Mouse (Mus musculus): ENCODE data around the gene Dpp3. TPM values are rescaled to one million over a fixed set of nuclear protein-coding genes. Genes with fewer than 3 reads are reported as not detected.

Dpp3 gene
- polyA plus RNA-seq, 1 experiment from 2014 or later, result 59.2 TPM

DNA sequence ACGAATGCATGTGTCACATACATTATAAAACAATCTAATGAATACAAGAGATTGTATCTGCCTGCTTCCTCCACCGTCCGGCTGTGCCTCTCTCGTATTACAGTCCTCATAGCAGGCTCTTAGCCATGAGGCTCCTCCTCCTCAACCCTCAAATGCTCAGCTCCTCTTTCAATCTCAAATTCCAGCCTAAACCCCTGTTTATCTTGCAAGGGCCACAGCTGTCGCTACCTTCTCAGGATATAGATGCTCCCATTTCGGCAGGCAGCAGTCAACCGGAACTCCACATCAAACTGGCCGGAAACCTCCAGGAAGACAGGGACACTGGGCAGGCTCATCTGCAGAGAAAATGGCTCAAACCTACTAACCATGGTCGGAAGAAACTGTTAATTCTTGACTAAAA is 29.1 kb downstream of the Dpp3 start:
- H3K27ac ChIP-seq (ENCODE audit: low read depth, low read length), result no peak overlapping the region
- TF ChIP-seq CTCF (IDR thresholded peaks at IDR 0.05; ENCODE audit: low read depth), result no peak
- no peaks in the 10 kb centered on the region for H3K27me3 ChIP-seq (replicated peaks; ENCODE audit: control insufficient read depth, insufficient read depth, low read length)
- no peak overlapping the region for H3K9ac ChIP-seq (ENCODE audit: low read depth, low read length)
- no peak for ATAC-seq
- 78% methylated on average over 9 of the region's 9 CpGs for WGBS
- H3K36me3 ChIP-seq (ENCODE audit: control insufficient read depth, insufficient read depth), result no peaks in the 10 kb centered on the region
- no peaks in the 10 kb centered on the region for H3K9me3 ChIP-seq (ENCODE audit: control insufficient read depth)
- no peak overlapping the region for H3K4me3 ChIP-seq (ENCODE audit: low read depth, low read length)
- no peak overlapping the region for H3K4me2 ChIP-seq (replicated peaks; ENCODE audit: low read depth)
- H3K4me1 ChIP-seq (replicated peaks; ENCODE audit: control insufficient read depth, insufficient read depth, low read length), result no peaks in the 10 kb centered on the region

DNA sequence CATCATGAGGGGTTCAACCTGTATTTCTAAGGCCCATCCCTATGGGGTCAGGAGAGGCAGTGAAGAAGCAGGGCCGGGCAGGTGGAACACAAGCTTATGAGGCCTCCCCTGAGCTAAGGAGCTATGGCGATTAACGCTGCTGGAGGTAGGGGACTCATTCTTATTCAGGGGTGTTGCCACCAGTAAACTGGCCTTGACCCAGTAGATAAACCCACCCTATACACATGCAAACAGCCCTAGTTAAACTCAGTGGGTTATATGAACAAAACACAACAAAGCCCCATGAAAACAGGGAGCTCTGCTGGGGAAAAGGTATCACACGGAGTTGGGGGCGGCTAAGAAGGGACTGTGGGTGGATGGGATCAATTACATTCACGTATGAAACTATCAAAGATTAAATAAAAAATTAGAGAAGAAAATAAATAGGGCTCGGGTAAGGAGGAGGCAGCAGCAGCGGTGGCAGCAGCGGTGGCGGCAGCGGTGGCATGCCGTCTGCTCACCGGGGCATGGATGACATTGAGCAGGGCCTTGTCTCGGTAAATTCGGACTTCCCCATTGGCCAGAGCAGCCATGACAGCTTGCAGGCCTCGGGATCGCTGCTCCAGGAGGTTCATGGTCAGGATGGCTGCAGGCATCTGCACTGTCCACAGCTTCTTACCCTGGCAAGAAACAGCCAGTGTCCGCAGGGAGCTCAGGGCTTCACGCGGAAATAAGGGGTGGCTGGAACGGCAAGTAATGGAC is 31.1 kb downstream of the Dpp3 start:
- Histone ChIP-seq H3K9me3 (ENCODE audit: control insufficient read depth) (no peaks in the 10 kb centered on the region), H3K27me3 (replicated peaks; ENCODE audit: control insufficient read depth, insufficient read depth, low read length) (no peaks in the 10 kb centered on the region), H3K4me3 (ENCODE audit: low read depth, low read length) (no peak overlapping the region), H3K4me1 (replicated peaks; ENCODE audit: control insufficient read depth, insufficient read depth, low read length) (no peaks in the 10 kb centered on the region), H3K4me2 (replicated peaks; ENCODE audit: low read depth) (no peak overlapping the region), H3K27ac (ENCODE audit: low read depth, low read length) (no peak overlapping the region), H3K36me3 (ENCODE audit: control insufficient read depth, insufficient read depth) (no peaks in the 10 kb centered on the region), H3K9ac (ENCODE audit: low read depth, low read length) (no peak overlapping the region)
- WGBS, result 62% methylated on average over 21 of the region's 21 CpGs
- TF ChIP-seq CTCF (IDR thresholded peaks at IDR 0.05; ENCODE audit: low read depth), result no peak
- no peak for ATAC-seq

DNA sequence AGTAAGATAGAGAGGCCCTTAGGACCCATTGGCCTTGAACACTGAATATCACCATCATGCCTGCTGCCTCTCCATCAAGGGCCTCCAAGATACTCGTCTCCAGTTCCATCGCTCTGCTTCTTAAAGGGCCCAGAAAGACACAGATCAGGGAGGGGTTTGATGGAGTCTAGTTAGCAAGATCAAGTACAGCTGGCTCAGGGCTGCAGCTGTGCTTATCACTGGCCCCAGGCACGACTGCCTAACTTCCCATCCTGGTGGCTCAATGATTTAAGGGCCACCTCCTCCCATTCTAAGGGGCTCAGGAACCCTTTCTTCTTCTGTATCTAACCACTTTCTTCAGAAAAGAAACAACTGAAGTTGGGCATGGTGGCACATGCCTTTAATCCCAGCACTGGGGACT is 36.3 kb downstream of the Dpp3 start:
- no peak for ATAC-seq
- H3K4me1 ChIP-seq (replicated peaks; ENCODE audit: control insufficient read depth, insufficient read depth, low read length), result no peaks in the 10 kb centered on the region
- no peak for TF ChIP-seq CTCF (IDR thresholded peaks at IDR 0.05; ENCODE audit: low read depth)
- H3K9ac ChIP-seq (ENCODE audit: low read depth, low read length), result no peak overlapping the region
- H3K4me2 ChIP-seq (replicated peaks; ENCODE audit: low read depth), result no peak overlapping the region
- no peak overlapping the region for H3K27ac ChIP-seq (ENCODE audit: low read depth, low read length)
- H3K4me3 ChIP-seq (ENCODE audit: low read depth, low read length), result no peak overlapping the region
- H3K27me3 ChIP-seq (replicated peaks; ENCODE audit: control insufficient read depth, insufficient read depth, low read length), result no peaks in the 10 kb centered on the region
- no peaks in the 10 kb centered on the region for H3K36me3 ChIP-seq (ENCODE audit: control insufficient read depth, insufficient read depth)
- WGBS, result 68% methylated on average over 3 of the region's 3 CpGs
- no peaks in the 10 kb centered on the region for H3K9me3 ChIP-seq (ENCODE audit: control insufficient read depth)

DNA sequence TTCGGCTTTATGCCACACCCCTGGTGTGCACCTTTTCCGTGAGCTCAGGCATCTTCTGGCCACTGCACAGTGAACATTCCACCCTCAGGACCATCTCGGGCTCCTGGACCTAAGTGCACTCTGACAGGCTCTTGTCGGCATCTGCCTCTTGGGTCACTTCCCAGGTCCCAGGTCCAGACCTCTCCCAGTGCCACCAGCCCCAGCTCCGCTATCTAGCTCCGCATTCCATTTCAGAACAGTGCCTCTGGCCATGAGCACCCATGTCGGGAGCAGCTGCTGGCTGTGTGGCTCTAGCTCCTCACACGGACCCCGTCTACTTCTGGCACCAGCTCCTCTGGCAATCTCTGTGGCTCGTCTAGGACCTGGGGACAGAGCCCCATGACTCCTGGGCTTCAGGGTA is 38.3 kb downstream of the Dpp3 start:
- Histone ChIP-seq H3K27ac (ENCODE audit: low read depth, low read length) (no peak overlapping the region), H3K36me3 (ENCODE audit: control insufficient read depth, insufficient read depth) (no peaks in the 10 kb centered on the region), H3K4me1 (replicated peaks; ENCODE audit: control insufficient read depth, insufficient read depth, low read length) (no peaks in the 10 kb centered on the region), H3K4me3 (ENCODE audit: low read depth, low read length) (no peak overlapping the region), H3K9ac (ENCODE audit: low read depth, low read length) (no peak overlapping the region), H3K27me3 (replicated peaks; ENCODE audit: control insufficient read depth, insufficient read depth, low read length) (no peaks in the 10 kb centered on the region), H3K4me2 (replicated peaks; ENCODE audit: low read depth) (no peak overlapping the region), H3K9me3 (ENCODE audit: control insufficient read depth) (no peaks in the 10 kb centered on the region)
- no peak for TF ChIP-seq CTCF (IDR thresholded peaks at IDR 0.05; ENCODE audit: low read depth)
- no peak for ATAC-seq
- 85% methylated on average over 10 of the region's 10 CpGs for WGBS

DNA sequence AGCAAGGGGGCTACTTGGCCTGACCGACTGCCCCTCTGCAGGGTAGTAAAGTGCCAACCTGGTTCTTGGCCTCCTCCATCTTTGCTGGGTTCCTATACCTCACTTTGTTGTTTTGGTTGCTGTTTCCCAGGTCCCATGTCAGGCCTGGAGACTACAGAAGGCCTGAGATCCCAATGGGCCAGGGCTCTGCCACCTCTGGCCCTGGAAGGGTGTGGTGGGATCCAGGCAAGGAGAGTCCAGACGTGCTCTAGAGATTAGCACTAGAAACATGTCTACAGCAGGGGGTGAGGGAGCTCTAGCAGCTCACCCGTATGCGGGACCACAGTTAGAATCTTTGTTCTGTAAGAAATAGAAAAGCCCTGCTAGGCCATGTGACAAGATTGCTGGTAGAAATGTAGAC is 44.1 kb downstream of the Dpp3 start:
- no peak overlapping the region for H3K27ac ChIP-seq (ENCODE audit: low read depth, low read length)
- no peak for ATAC-seq
- no peak overlapping the region for H3K4me3 ChIP-seq (ENCODE audit: low read depth, low read length)
- H3K27me3 ChIP-seq (replicated peaks; ENCODE audit: control insufficient read depth, insufficient read depth, low read length), result no peaks in the 10 kb centered on the region
- 86% methylated on average over 4 of the region's 4 CpGs for WGBS
- no peak overlapping the region for H3K4me2 ChIP-seq (replicated peaks; ENCODE audit: low read depth)
- no peaks in the 10 kb centered on the region for H3K9me3 ChIP-seq (ENCODE audit: control insufficient read depth)
- peaks cover 13% of the 10 kb centered on the region; the same call in 1 of the 2 replicates for H3K36me3 ChIP-seq (ENCODE audit: control insufficient read depth, insufficient read depth)
- TF ChIP-seq CTCF (IDR thresholded peaks at IDR 0.05; ENCODE audit: low read depth), result no peak
- no peak overlapping the region for H3K9ac ChIP-seq (ENCODE audit: low read depth, low read length)
- H3K4me1 ChIP-seq (replicated peaks; ENCODE audit: control insufficient read depth, insufficient read depth, low read length), result no peaks in the 10 kb centered on the region

DNA sequence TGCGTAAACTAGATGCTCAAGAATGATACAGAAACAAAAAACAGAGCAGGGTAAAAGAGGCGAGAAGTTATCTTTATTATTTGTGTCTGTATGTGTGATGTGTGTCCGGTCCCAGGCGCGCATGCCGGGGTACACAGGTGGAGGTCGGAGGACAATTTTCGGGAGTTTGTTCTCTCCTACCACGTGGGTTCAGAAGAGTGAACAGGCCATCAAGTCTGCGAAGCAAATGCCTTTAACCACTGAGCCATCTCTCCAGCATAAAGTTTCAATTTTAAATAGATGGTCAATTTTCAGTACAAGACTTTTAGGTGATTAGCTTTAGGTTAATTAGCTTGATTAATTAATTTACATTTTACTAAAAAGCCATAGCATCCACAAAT is 48.8 kb downstream of the Dpp3 start:
- TF ChIP-seq CTCF (IDR thresholded peaks at IDR 0.05; ENCODE audit: low read depth), result no peak
- Histone ChIP-seq H3K4me1 (replicated peaks; ENCODE audit: control insufficient read depth, insufficient read depth, low read length) (peaks cover 5% of the 10 kb centered on the region; the same call in 1 of the 2 replicates), H3K9me3 (ENCODE audit: control insufficient read depth) (no peaks in the 10 kb centered on the region), H3K27me3 (replicated peaks; ENCODE audit: control insufficient read depth, insufficient read depth, low read length) (0 out of 2 replicates have a peak, but pooled peaks cover 4% of the 10 kb centered on the region), H3K27ac (ENCODE audit: low read depth, low read length) (no peak overlapping the region), H3K4me3 (ENCODE audit: low read depth, low read length) (peak overlapping the region; percentile 82), H3K9ac (ENCODE audit: low read depth, low read length) (peak overlapping the region; percentile 76; the same call in 1 of the 2 replicates), H3K4me2 (replicated peaks; ENCODE audit: low read depth) (peak overlapping the region; percentile 86), H3K36me3 (ENCODE audit: control insufficient read depth, insufficient read depth) (peaks cover 13% of the 10 kb centered on the region; the same call in 1 of the 2 replicates)
- WGBS, result 59% methylated on average over 10 of the region's 10 CpGs
- no peak for ATAC-seq

Measured in intestine, postnatal 0 days (tissue).